Mouse (Mus musculus) forebrain, embryonic 14.5 days (tissue): ENCODE measurements at regions not wholly inside any gene's neighbourhood (a gene's known extent, or its start where the extent isn't known, plus 50 kb on each side); places are given as distances from the start of the nearest gene placed in this dataset.
"Not testable (repeated sequence)": the region's sequence is repeated elsewhere in the genome, so short reads cannot be mapped to it uniquely, and the experiment has no call there.

Source experiments
- ATAC-seq: fragments of 200-750 bp; cut with Nextera tagmentation; 2 replicates; pipeline ENCODE4 v1.8.0; 2017; ENCODE audit warnings: mild to moderate bottlenecking, moderate library complexity
- DNase-seq: peaks from one replicate; pipeline ENCODE4 v3.0.0-alpha.2; 2015; ENCODE audit warnings: low spot score
- H3K27ac ChIP-seq: fragments of 300-500 bp; sonication (generic); 2 replicates; pipeline ENCODE4 v1.5.1; 2014; ENCODE audit warnings: low read depth, mild to moderate bottlenecking, control low read depth, low read length, moderate library complexity
- H3K27me3 ChIP-seq: fragments of 300-500 bp; sonication (generic); replicated peaks from 2 replicates; pipeline ENCODE4 v1.6.1; 2014; ENCODE audit warnings: low read length, control low read depth, mixed read lengths; ENCODE audit not compliant: control insufficient read depth, insufficient read depth
- H3K36me3 ChIP-seq: fragments of 300-500 bp; sonication (generic); 2 replicates; pipeline ENCODE4 v1.6.1; 2014; ENCODE audit warnings: low read length, control low read depth; ENCODE audit not compliant: control insufficient read depth, insufficient read depth
- H3K4me1 ChIP-seq: fragments of 300-500 bp; sonication (generic); 2 replicates; pipeline ENCODE4 v1.6.1; 2014; ENCODE audit warnings: antibody characterized with exemption, low read length, control low read depth; ENCODE audit not compliant: control insufficient read depth, insufficient read depth
- H3K4me2 ChIP-seq: fragments of 300-500 bp; sonication (generic); 2 replicates; pipeline ENCODE4 v1.6.1; 2014; ENCODE audit warnings: mild to moderate bottlenecking, control low read depth, low read length
- H3K4me3 ChIP-seq: fragments of 300-500 bp; sonication (generic); 2 replicates; pipeline ENCODE4 v1.5.1; 2014; ENCODE audit warnings: low read depth, low read length, control low read depth
- H3K9ac ChIP-seq: fragments of 300-500 bp; sonication (generic); 2 replicates; pipeline ENCODE4 v1.6.1; 2014; ENCODE audit warnings: mild to moderate bottlenecking, low read length, control low read depth, moderate library complexity
- H3K9me3 ChIP-seq: fragments of 300-500 bp; sonication (generic); replicated peaks from 2 replicates; pipeline ENCODE4 v1.6.1; 2016; ENCODE audit warnings: low read length, control low read depth, mixed read lengths; ENCODE audit not compliant: control insufficient read depth
- WGBS: fragments of 180-500 bp; shearing (Covaris S2); extraction: QIAGEN DNeasy Blood & Tissue Kit; methylation state at CpG from one replicate; pipeline ENCODE4 v1.1.7; 2014; 5-methylcytosine and 5-hydroxymethylcytosine counted together

DNA sequence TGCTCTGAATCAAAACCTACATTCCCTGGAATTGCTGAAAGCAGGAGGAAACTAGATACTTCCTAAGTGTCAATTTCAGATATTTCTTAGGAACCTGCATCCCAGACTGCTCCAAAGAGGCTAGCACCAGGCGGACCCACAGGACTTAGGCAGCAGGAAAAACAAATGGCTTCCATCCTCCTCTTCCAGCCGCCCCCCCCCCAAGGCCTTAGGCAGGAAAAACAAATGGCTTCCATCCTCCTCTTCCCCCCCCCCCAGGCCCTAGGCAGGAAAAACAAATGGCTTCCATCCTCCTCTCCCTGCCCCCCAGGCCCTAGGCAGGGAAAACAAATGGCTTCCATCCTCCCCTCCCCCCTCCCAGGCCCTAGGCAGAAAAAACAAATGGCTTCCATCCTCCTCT is 64.5 kb upstream of the Nap1l2 start:
- Histone ChIP-seq H3K27ac (no peak overlapping the region), H3K9me3 (no peaks in the 10 kb centered on the region), H3K4me2 (no peak overlapping the region), H3K27me3 (no peaks in the 10 kb centered on the region), H3K9ac (no peak overlapping the region), H3K4me1 (no peaks in the 10 kb centered on the region), H3K36me3 (no peaks in the 10 kb centered on the region), H3K4me3 (no peak overlapping the region)
- WGBS: 74% methylated on average over 2 of the region's 2 CpGs
- ATAC-seq (no peak), DNase-seq (no peak)

DNA sequence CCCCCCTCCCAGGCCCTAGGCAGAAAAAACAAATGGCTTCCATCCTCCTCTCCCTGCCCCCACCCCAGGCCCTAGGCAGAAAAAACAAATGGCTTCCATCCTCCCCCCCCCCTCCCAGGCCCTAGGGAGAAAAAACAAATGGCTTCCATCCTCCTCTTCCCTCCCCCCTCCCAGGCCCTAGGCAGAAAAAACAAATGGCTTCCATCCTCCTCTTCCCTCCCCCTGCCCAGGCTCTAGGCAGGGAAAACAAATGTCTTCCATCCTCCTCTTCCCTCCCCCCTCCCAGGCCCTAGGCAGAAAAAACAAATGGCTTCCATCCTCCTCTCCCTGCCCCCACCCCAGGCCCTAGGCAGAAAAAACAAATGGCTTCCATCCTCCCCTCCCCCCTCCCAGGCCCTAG is 65.0 kb upstream of the Nap1l2 start:
- H3K4me2 ChIP-seq, DNase-seq, H3K27me3 ChIP-seq, H3K9me3 ChIP-seq, H3K4me1 ChIP-seq, H3K27ac ChIP-seq, H3K4me3 ChIP-seq, H3K9ac ChIP-seq, H3K36me3 ChIP-seq, ATAC-seq: not testable (repeated sequence)

DNA sequence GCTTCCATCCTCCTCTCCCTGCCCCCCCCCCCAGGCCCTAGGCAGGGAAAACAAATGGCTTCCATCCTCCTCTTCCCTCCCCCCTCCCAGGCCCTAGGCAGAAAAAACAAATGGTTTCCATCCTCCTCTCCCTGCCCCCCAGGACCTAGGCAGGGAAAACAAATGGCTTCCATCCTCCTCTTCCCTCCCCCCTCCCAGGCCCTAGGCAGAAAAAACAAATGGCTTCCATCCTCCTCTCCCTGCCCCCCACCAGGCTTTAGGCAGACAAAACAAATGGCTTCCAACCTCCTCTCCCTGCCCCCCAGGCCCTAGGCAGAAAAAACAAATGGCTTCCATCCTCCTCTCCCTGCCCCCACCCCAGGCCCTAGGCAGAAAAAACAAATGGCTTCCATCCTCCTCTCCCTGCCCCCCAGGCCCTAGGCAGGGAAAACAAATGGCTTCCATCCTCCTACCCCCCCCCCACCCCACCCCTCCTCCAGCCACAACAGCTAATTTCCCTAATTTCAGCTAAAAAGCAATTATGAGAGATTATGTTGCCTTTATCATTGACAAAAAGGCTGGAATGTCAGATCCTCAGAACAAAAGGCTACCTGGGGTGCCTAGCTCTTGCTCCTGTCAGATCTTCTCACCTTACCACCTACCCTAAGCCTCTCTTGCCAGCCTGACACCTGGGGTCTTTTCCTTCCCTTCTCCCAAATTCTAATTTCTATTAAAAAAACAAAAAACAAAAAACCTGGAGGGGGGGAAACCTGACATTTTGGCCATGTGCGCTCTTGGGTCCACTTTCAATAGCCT is 65.8 kb upstream of the Nap1l2 start:
- not testable (repeated sequence) for H3K4me2 ChIP-seq, H3K27me3 ChIP-seq, H3K27ac ChIP-seq, ATAC-seq, H3K4me3 ChIP-seq, DNase-seq, H3K9ac ChIP-seq, H3K9me3 ChIP-seq, H3K4me1 ChIP-seq, H3K36me3 ChIP-seq
- 43% methylated on average over 1 of the region's 1 CpGs for WGBS

GRCm38 (mm10) chrX:103252881-103253280 is 66.4 kb upstream of the Nap1l2 start:
- DNase-seq (no peak), ATAC-seq (no peak)
- no peak overlapping the region for H3K9ac ChIP-seq
- 71% methylated on average over 6 of the region's 6 CpGs for WGBS
- H3K4me3 ChIP-seq: no peak overlapping the region
- no peak overlapping the region for H3K4me2 ChIP-seq
- no peaks in the 10 kb centered on the region for H3K36me3 ChIP-seq
- no peaks in the 10 kb centered on the region for H3K9me3 ChIP-seq
- no peaks in the 10 kb centered on the region for H3K27me3 ChIP-seq
- no peak overlapping the region for H3K27ac ChIP-seq
- no peaks in the 10 kb centered on the region for H3K4me1 ChIP-seq

- Histone ChIP-seq H3K4me1 (no peaks in the 10 kb centered on the region), H3K27me3 (no peaks in the 10 kb centered on the region), H3K9ac (no peak overlapping the region), H3K27ac (no peak overlapping the region), H3K4me3 (no peak overlapping the region), H3K4me2 (no peak overlapping the region), H3K9me3 (no peaks in the 10 kb centered on the region), H3K36me3 (no peaks in the 10 kb centered on the region)
- WGBS: 92% methylated on average over 3 of the region's 3 CpGs
- DNase-seq (no peak), ATAC-seq (no peak)
Measured at GRCm38 (mm10) chrX:103254867-103255266, 66.3 kb upstream of the Cdx4 start.

DNA sequence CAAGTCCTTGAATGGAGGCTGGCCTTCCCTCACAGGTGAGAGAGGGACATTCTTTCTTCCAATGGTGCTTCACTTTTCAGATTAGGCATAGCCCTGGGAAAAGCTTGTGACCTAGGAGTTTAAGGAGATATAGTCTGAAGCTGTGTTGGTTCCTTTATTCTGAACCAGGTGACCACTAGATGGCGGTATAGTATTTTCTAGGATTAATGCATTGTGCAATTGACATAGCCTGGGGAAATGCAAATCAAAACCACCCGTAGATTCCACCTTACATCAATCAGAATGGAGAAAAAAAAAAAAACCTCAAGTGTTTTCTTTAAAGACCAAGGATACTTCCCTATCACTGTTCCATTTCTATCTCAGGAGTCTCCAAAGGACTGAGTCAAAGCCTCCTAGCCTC is 61.3 kb upstream of the Cdx4 start:
- no peaks in the 10 kb centered on the region for H3K4me1 ChIP-seq
- peak; percentile 76 for DNase-seq
- H3K9me3 ChIP-seq: no peaks in the 10 kb centered on the region
- H3K27ac ChIP-seq: no peak overlapping the region
- 10% methylated on average over 2 of the region's 2 CpGs for WGBS
- H3K36me3 ChIP-seq: no peaks in the 10 kb centered on the region
- H3K4me2 ChIP-seq: no peak overlapping the region
- H3K9ac ChIP-seq: no peak overlapping the region
- H3K4me3 ChIP-seq: no peak overlapping the region
- H3K27me3 ChIP-seq: no peaks in the 10 kb centered on the region
- no peak; the same call in 1 of the 2 replicates for ATAC-seq
